Mouse (Mus musculus) heart, postnatal 0 days (tissue): ENCODE measurements around the gene Cpsf4. TPM values are rescaled to one million over a fixed set of nuclear protein-coding genes. Genes with fewer than 3 reads are reported as not detected.
A peak's percentile ranks its signal among the peaks of the same experiment; 100 is the strongest.

Experiments
- ATAC-seq: fragments of 200-750 bp; cut with Nextera tagmentation; 2 replicates; pipeline ENCODE4 v1.8.0; 2017; ENCODE audit warnings: low read depth, moderate number of reproducible peaks, moderate library complexity; ENCODE audit not compliant: insufficient read depth
- DNase-seq: peaks from one replicate; pipeline ENCODE4 v3.0.0-alpha.2; 2016; ENCODE audit warnings: low spot score
- H3K27ac ChIP-seq: fragments of 300-500 bp; sonication (generic); 2 replicates; pipeline ENCODE4 v1.5.1; 2014; ENCODE audit warnings: low read depth, mild to moderate bottlenecking
- H3K27me3 ChIP-seq: fragments of 300-500 bp; sonication (generic); 2 replicates; pipeline ENCODE4 v1.6.1; 2014; ENCODE audit warnings: low read length, mixed read lengths; ENCODE audit not compliant: control insufficient read depth, insufficient read depth
- H3K36me3 ChIP-seq: fragments of 300-500 bp; sonication (generic); replicated peaks from 2 replicates; pipeline ENCODE4 v1.6.1; 2014; ENCODE audit warnings: low read length, mixed read lengths; ENCODE audit not compliant: control insufficient read depth, insufficient read depth
- H3K4me1 ChIP-seq: fragments of 300-500 bp; sonication (generic); 2 replicates; pipeline ENCODE4 v1.6.1; 2014; ENCODE audit warnings: antibody characterized with exemption; ENCODE audit not compliant: control insufficient read depth, insufficient read depth
- H3K4me2 ChIP-seq: fragments of 300-500 bp; sonication (generic); 2 replicates; pipeline ENCODE4 v1.6.1; 2014; ENCODE audit warnings: low read depth, mild to moderate bottlenecking, low read length, moderate library complexity
- H3K4me3 ChIP-seq: fragments of 300-500 bp; sonication (generic); 2 replicates; pipeline ENCODE4 v1.5.1; 2014; ENCODE audit warnings: low read depth, low read length
- H3K9ac ChIP-seq: fragments of 300-500 bp; sonication (generic); replicated peaks from 2 replicates; pipeline ENCODE4 v1.6.1; 2014; ENCODE audit warnings: low read depth, low read length, mixed read lengths
- H3K9me3 ChIP-seq: fragments of 300-500 bp; sonication (generic); replicated peaks from 2 replicates; pipeline ENCODE4 v1.6.1; 2016; ENCODE audit warnings: low read length; ENCODE audit not compliant: control insufficient read depth
- CTCF ChIP-seq: IDR thresholded peaks from 2 replicates; pipeline ENCODE4 v1.5.1; 2016; ENCODE audit warnings: antibody characterized with exemption, control low read depth, low read depth
- EP300 ChIP-seq: IDR thresholded peaks from 2 replicates; pipeline ENCODE4 v1.6.1; 2016; ENCODE audit warnings: antibody characterized with exemption, low read depth
- WGBS: fragments of 180-500 bp; shearing (Covaris S2); extraction: QIAGEN DNeasy Blood & Tissue Kit; methylation state at CpG from one replicate; pipeline ENCODE4 v1.1.7; 2014; 5-methylcytosine and 5-hydroxymethylcytosine counted together
- polyA plus RNA-seq: library from polyadenylated mRNA; unstranded; fragments of >200 nt; fragmentation: Nextera tagmentation; extraction: Ambion mirVana; gene quantifications from 2 replicates; pipeline ENCODE4 v1.2.1, GENCODE M21; 2015
- total RNA-seq: library from RNA; depleted of rRNA; stranded (reverse); fragments of >200 nt; gene quantifications from 2 replicates; pipeline ENCODE4 v1.2.3, GENCODE M21; 2014; ENCODE audit warnings: low replicate concordance

Gene Cpsf4
- total and polyA plus RNA-seq, 2 experiments from 2014 or later: 14.5 to 21.5 TPM

DNA sequence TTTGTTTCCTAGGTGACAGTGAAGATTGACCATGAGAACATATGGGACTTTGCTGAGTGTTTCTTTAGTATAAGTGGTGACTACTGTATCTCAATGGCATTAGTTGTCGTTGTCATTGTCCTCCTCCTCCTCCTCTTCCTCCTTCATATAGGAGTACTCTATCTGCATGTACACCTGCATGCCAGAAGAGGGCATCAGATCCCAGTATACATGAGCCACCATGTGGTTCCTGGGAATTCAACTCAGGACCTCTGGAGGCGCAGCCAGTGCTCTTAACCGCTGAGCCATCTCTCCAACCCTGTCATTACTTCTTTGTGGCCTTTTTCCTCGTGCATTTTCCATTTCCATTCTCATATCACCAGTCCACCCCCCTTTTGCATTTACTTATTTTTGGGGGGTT is 47.7 kb downstream of the Cpsf4 start:
- peaks cover 79% of the 10 kb centered on the region for H3K36me3 ChIP-seq
- ATAC-seq: no peak

GRCm38 (mm10) chr5:145217746-145218145 is 50.7 kb downstream of the Cpsf4 start:
- H3K9me3 ChIP-seq: no peaks in the 10 kb centered on the region
- no peak overlapping the region for H3K9ac ChIP-seq
- WGBS: 82% methylated on average over 6 of the region's 6 CpGs
- ATAC-seq (no peak), DNase-seq (no peak)
- peaks cover 71% of the 10 kb centered on the region for H3K36me3 ChIP-seq
- H3K4me1 ChIP-seq: no peaks in the 10 kb centered on the region
- no peaks in the 10 kb centered on the region for H3K27me3 ChIP-seq
- no peak overlapping the region for H3K4me3 ChIP-seq
- TF ChIP-seq CTCF: no peak
- no peak for TF ChIP-seq EP300
- no peak overlapping the region for H3K4me2 ChIP-seq
- H3K27ac ChIP-seq: no peak overlapping the region

More for the DNA sequence above, 47.7 kb downstream of the Cpsf4 start:
- Histone ChIP-seq H3K27ac (no peak overlapping the region), H3K4me3 (no peak overlapping the region), H3K9ac (no peak overlapping the region), H3K4me1 (no peaks in the 10 kb centered on the region), H3K4me2 (no peak overlapping the region), H3K9me3 (no peaks in the 10 kb centered on the region), H3K27me3 (no peaks in the 10 kb centered on the region)
- TF ChIP-seq EP300 (no peak), CTCF (peak; percentile 31; the same call in 1 of the 2 replicates)
- WGBS: 66% methylated on average over 4 of the region's 4 CpGs
- no peak for DNase-seq

- no peak overlapping the region for H3K4me3 ChIP-seq
- ATAC-seq (no peak), DNase-seq (no peak)
- H3K4me2 ChIP-seq: no peak overlapping the region
- no peak overlapping the region for H3K27ac ChIP-seq
- TF ChIP-seq EP300: no peak
- no peak for TF ChIP-seq CTCF
- WGBS: 93% methylated on average over 21 of the region's 21 CpGs
- H3K4me1 ChIP-seq: no peaks in the 10 kb centered on the region
- H3K36me3 ChIP-seq: peaks cover 67% of the 10 kb centered on the region
- no peaks in the 10 kb centered on the region for H3K27me3 ChIP-seq
- H3K9me3 ChIP-seq: no peaks in the 10 kb centered on the region
- no peak overlapping the region for H3K9ac ChIP-seq
Observed at GRCm38 (mm10) chr5:145218206-145218605, 51.2 kb downstream of the Cpsf4 start.

DNA sequence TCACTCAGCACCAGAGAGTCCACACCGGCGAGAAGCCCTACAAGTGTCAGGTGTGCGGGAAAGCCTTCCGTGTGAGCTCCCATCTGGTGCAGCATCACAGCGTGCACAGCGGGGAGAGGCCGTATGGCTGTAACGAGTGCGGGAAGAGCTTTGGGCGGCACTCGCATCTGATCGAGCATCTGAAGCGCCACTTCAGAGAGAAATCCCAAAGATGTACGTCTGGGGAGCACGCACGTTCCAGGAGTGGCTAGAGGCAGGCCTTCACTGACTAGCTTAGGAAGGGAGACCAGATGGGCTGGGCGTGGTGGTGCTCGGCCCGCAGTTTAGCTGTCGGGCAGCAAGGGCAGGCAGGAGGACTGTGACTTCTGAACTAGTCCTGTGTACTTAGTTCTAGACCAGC is 51.7 kb downstream of the Cpsf4 start:
- WGBS: 93% methylated on average over 20 of the region's 20 CpGs

DNA sequence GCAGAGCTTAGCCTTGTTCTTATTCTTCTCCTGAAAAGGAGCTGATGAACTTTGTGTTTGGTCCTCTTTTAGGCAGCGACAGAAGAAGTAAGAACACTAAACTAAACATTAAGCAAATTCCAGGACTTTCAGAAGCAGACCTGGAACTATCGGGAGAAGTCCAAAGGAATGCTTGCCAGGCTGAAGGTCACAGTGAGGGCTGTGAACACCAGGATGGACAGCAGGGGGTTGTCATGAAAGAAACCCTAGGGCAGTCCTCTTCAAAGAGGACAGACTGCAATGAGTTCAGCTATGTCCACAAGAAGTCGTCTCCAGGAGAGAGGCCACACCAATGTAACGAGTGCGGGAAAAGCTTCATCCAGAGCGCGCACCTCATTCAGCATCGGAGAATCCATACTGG is 53.0 kb downstream of the Cpsf4 start:
- no peaks in the 10 kb centered on the region for H3K4me1 ChIP-seq
- no peaks in the 10 kb centered on the region for H3K9me3 ChIP-seq
- no peak overlapping the region for H3K9ac ChIP-seq
- 90% methylated on average over 8 of the region's 8 CpGs for WGBS
- H3K27ac ChIP-seq: no peak overlapping the region
- TF ChIP-seq EP300 (no peak), CTCF (no peak)
- no peaks in the 10 kb centered on the region for H3K27me3 ChIP-seq
- H3K4me2 ChIP-seq: no peak overlapping the region
- no peak overlapping the region for H3K4me3 ChIP-seq
- ATAC-seq (no peak), DNase-seq (no peak)
- H3K36me3 ChIP-seq: peaks cover 51% of the 10 kb centered on the region

More for the DNA sequence above, 51.7 kb downstream of the Cpsf4 start:
- H3K27ac ChIP-seq: no peak overlapping the region
- H3K9me3 ChIP-seq: no peaks in the 10 kb centered on the region
- peaks cover 62% of the 10 kb centered on the region for H3K36me3 ChIP-seq
- no peaks in the 10 kb centered on the region for H3K4me1 ChIP-seq
- TF ChIP-seq EP300 (no peak), CTCF (no peak)
- DNase-seq (no peak), ATAC-seq (no peak)
- no peak overlapping the region for H3K9ac ChIP-seq
- no peak overlapping the region for H3K4me2 ChIP-seq
- no peak overlapping the region for H3K4me3 ChIP-seq
- H3K27me3 ChIP-seq: no peaks in the 10 kb centered on the region

GRCm38 (mm10) chr5:145222840-145223239 is 55.8 kb downstream of the Cpsf4 start:
- no peaks in the 10 kb centered on the region for H3K4me1 ChIP-seq
- H3K27me3 ChIP-seq: no peaks in the 10 kb centered on the region
- WGBS: 74% methylated on average over 5 of the region's 5 CpGs
- ATAC-seq (no peak), DNase-seq (no peak)
- H3K9me3 ChIP-seq: no peaks in the 10 kb centered on the region
- no peak overlapping the region for H3K9ac ChIP-seq
- TF ChIP-seq EP300 (no peak), CTCF (no peak)
- H3K4me2 ChIP-seq: no peak overlapping the region
- H3K27ac ChIP-seq: no peak overlapping the region
- H3K4me3 ChIP-seq: no peak overlapping the region
- peaks cover 40% of the 10 kb centered on the region for H3K36me3 ChIP-seq
